Mouse (Mus musculus) right cerebral cortex, postnatal 36 days (tissue): ENCODE results near the gene Abcc4.

Experiments used
- DNase-seq, 2 experiments: peaks; one replicate each; pipeline ENCODE4 v3.0.0; 2022; ENCODE audit warnings: low spot score in 2 of 2, mixed read lengths in 1 of 2

The Abcc4 gene

DNA sequence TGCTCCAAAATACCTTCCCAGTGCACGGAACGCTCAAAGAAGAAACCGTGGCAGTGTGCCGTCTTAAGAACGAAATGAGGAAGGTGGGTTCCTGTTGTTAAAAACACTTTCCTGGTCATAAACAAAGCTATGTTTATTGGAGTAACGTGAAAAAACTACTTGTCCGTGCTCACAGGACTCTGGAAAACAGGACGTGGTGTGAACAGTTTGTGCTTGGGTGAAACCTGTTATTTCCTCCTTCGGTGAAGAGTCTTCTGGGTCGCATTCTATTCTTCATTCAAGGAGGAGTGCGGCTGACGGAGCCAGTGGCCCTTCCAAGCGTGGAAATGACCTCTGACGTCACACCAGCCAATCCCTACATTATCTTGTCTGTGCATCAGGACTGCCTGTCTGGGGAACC is 198.2 kb downstream of the Abcc4 start:
- no peak for DNase-seq

DNA sequence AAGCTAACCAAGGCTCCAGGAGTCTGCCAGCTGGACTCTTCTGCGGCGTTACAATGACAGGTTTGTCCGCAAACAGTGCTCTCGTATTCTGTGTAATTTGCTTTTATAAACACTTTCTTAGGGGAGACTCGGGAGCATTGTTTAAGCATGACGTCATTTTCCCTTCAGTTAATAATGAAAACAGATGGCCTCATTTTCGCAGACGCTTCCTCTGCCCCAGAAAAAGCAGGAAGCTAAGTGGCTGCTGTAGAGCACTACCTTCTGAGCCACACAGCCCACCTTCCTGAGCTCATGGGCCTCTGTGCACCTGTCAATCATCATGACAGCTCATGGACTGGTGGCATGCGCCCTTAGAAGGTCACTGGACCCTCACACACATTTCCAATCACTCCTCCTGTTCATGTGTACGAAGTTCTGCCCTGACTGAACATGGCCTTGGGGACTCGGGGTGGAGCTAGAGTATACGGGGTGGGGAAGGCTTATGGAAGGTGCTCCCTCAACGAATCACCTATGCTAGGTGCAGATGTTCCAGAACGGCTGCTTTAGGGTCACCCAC is 199.3 kb downstream of the Abcc4 start:
- DNase-seq, result no peak

DNA sequence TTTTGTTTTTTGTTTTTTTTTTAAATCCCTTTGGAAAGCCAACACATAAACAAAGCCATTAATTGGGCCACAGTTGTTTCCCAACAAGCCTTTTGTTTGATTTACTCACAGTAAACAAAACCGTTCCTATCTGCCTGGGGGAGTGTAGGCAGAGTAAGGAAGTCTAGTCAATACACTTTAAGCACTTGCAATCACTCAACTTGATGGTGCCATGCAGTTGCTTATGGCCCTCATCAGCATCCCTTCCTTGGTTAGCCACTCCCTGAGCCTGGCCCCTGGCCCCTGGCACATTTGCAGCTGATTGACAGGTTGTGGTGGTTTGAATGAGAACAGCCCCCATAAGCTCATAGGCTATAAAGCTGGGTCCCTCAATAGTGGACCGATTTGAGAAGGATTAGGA is 209.3 kb downstream of the Abcc4 start:
- DNase-seq, result no peak

DNA sequence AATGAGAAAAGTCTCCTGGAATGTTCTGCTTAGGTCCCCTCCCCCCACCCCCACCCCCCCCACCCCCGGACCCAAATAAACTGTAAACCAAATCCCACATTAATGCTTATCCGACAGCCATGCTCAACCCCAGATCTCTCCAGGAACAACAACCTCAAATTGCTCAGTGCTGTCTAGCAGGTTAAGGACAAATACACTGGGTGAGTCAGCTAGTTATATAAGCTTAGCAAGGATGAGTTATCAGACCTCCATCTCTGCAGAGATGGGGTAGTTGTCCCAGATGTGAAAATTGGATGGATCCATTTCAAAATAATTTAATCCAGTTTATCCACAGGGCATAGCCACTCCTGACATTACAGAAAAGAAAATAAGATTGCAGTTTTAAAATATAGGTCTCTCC is 210.6 kb downstream of the Abcc4 start:
- DNase-seq, result no peak

- no peak for DNase-seq
These were observed 214.3 kb downstream of the Abcc4 start for GRCm38 (mm10) chr14:118491708-118492107.

- DNase-seq, result no peak
These were observed 214.7 kb downstream of the Abcc4 start for GRCm38 (mm10) chr14:118491300-118491699.

DNA sequence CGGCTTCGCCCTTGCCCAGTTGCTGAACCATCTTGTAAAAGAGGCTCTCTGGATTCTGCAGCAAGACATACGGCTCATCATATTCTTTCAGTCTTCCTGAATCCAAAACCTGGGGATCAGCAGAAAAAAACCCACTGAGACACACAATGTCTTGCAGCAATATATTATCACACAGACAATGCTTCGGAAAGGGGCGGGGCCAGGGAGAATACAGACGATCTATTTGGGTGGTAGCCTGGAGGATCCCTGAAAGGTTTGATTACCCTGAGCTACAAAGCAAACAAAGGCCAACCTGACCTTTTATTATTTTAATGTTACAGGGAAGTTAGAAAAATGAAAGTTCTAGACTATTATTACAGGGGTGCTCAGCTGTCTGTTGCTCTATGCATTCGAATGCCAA is 215.5 kb downstream of the Abcc4 start:
- DNase-seq, result no peak

DNA sequence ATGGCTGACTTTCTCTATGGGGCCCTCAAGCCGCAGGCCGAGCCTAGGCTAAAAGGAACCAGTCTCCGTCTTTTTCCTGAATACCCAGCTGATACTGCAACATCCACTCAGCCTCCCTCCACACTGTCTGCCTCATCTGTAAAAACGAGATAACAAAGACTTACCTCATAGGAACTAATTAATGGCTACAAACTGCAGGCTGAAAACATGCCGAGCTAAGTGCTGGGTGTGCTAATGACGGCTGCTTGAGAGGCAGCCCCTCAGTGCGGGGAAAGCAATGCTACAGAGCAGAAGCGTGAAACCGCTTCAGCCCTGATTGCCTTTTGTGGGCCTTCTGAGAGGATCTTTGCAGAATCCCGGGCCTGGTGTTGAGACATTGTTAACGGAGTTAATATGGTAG is 219.7 kb downstream of the Abcc4 start:
- DNase-seq, result no peak

DNA sequence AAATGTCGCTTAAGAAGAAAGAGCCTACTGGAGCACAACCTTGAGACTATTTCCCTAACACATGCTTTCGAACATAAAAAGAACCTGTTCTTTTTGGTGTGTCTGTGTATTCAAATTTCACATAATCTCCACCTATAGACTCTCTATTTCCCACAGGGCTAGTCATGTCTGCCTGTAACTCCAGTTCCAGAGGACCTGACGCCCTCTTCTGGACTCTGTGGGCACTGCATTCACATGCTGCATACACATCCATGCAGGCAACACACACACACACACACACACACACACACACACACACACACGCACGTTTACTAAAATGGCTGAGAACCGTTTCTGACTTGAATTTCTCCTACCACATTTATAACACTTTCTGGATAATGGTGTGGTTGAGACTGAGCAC is 220.4 kb downstream of the Abcc4 start:
- no peak for DNase-seq

GRCm38 (mm10) chr14:118482320-118482719 is 223.7 kb downstream of the Abcc4 start:
- no peak for DNase-seq

- DNase-seq, result no peak
These were observed 224.2 kb downstream of the Abcc4 start for GRCm38 (mm10) chr14:118481779-118482178.

- no peak for DNase-seq
These were observed 229.7 kb downstream of the Abcc4 start for GRCm38 (mm10) chr14:118476329-118476728.

- DNase-seq, result no peak
These were observed 230.9 kb downstream of the Abcc4 start for GRCm38 (mm10) chr14:118475100-118475454.

- DNase-seq, result no peak
These were observed 231.6 kb downstream of the Abcc4 start for GRCm38 (mm10) chr14:118474226-118475099.

DNA sequence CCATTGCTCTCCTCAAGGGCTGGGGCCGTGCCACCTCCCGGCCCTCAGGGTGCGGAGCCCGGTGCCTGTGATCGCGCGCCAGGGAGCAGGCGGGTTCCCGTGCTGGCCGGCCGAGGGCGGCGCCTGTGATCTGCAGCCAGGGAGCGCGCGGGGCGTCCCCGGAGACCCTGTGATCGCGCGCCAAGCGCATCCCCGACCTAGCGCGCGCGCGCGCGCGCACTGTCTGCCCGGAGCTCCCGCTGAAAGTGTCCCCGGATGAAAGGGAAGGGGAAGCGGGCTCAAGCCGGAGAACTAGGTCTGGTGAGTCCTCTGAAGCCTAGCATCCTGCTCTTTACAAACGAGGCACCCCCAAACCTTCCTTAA is 232.2 kb downstream of the Abcc4 start:
- peak in 1 of 2 experiments; percentile 9 for DNase-seq

DNA sequence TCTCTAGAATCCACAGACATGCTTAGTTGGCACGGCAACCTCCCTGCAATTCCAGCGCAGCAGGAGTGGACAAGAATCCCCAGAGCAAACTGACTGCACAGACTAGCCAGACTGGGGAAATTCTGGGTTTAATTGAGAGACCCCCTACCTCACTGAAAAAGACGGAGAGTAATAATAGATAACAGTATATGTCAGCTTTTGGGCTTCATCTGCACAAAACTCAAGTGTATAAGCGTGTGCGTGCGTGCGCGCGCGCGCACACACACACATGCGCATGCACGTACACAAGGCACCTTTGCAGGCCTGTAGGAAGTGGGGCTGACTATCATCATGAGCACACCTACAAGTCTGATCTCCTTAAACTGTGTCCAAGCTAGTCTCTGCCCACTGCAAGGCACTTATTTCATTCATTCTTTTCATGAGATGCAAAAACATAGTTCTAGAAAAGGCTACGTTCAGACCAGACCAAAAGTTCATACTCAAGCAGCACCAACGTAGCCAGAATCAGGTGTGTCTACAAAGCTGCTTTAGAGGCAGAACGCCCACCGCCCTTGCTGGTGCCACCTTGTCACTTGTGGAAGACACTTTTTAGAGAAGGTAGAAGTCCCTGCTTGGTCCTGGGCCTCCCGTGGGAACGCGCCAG is 232.7 kb downstream of the Abcc4 start:
- no peak for DNase-seq

DNA sequence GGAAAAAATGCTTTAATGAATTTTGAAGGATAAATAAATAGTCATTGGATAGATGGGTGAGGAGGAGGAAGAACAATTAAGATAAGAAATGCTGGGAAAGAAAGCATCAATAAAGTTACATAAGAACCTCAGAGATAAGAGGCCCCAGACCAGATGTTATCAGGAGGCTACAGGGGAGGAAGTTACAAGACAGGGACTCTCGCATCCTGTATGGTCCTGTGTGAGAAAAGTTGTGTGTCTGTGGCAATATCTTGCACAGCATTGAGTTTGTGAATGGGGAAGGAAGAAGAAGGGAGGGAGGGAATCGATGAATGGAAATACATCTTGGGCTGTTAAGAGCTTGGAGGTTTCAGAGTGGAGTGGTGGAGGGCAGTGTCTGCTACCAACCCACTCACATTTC is 240.7 kb downstream of the Abcc4 start:
- DNase-seq, result no peak

- DNase-seq, result no peak
These were observed 241.6 kb downstream of the Abcc4 start for GRCm38 (mm10) chr14:118464401-118464800.

DNA sequence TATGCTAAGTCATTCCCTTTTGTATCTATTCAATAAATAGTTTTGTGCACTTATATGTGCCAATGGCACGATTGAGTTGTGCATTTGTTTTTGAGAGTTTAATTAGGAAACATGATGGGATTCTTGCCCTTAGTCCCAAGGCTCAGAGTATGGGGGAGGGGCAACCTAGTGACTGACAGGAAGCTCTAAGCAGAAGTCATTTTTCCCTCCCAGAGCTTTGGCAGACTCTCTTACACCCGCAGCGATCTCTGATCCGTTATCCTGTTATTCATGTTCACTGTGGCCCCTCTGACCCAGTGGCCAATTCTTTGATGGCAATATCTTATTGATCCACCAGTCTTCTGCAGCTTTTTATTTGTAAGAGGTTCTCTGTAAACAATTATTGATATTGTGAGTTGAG is 253.4 kb downstream of the Abcc4 start:
- no peak for DNase-seq

- no peak for DNase-seq
These were observed 265.9 kb downstream of the Abcc4 start for GRCm38 (mm10) chr14:118440155-118440554.

GRCm38 (mm10) chr14:118437156-118437931 is 268.7 kb downstream of the Abcc4 start:
- DNase-seq, result peak in 1 of 2 experiments; percentile 0

GRCm38 (mm10) chr14:118436791-118437155 is 269.2 kb downstream of the Abcc4 start:
- DNase-seq, result peak in 1 of 2 experiments; percentile 3
